Mouse (Mus musculus): Measurements from ENCODE around the gene Lcmt1. TPM values are rescaled to one million over a fixed set of nuclear protein-coding genes. Genes with fewer than 3 reads are reported as not detected.

Lcmt1 gene
- total RNA-seq, 4 experiments from 2014 or later = 19.4 to 24.9 (median 20.9) TPM

DNA sequence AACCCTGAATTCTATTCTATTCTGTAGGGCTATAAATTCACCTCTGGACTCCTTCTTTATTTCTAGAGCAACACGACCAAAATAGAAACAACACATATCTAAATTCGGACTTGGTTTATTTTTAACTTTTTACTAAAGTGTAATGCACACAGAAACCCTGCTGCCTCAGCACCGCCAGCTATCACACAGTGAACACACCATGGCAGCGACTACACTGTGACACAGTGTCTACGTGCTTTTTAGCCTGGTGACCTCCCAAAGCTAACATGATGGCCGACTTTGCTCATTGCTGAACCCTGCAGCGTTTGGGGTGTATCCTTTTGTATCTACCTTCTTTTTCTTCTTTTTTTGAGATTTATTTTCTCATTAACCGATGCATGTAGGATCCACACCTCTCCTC is 83.5 kb downstream of the Lcmt1 start:
- peak; percentile 13 for DNase-seq (ENCODE audit: low spot score)

- no peak for DNase-seq (ENCODE audit: low spot score)
Measured at GRCm38 (mm10) chr7:123455088-123455487, 85.5 kb downstream of the Lcmt1 start.

GRCm38 (mm10) chr7:123458309-123458708 is 88.7 kb downstream of the Lcmt1 start:
- DNase-seq (ENCODE audit: low spot score) = no peak

- DNase-seq (ENCODE audit: low spot score) = no peak
Measured at GRCm38 (mm10) chr7:123459247-123459646, 89.7 kb downstream of the Lcmt1 start.

DNA sequence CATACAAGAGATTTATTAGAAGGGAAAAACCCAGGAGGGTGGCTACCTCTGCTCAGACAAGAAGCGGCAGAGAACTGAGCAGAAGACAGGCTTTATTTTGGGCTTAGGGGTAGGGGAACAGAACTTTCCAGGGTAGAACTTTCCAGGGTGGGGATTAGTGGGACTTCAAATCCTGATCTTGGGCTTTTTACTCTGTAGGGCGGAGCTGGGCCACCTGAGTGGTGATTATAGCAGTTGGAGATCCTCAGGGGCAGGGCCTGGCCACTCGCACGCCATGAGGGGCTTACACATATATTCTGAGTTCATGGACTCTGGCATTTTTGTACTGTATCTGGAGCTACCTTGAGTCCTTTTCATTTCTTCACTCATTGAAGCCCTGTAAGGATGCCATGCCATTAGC is 91.7 kb downstream of the Lcmt1 start:
- no peak for DNase-seq (ENCODE audit: low spot score)

DNA sequence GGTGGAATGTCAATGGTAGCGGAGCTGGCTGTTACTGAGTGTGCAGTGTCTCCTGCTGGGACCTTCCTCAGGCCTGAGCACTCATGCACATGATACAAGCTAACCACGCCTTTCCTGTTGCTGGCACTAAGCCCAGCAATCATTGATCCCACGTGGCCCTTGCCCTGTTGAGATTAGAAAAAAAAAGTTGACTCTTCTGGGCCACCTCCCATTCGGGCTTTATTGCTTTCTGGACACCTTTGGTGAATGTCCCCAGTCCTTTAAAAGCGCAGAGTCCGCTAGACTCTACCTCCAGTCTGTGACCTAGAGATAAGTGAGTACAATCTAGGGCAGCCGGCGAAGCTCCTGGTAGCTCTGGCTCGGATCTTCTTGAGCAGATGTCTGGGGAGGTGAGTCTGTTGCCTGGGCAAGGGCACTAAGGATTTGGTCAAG is 92.5 kb downstream of the Lcmt1 start, which contains the start of gene Aqp8:
Aqp8 (plus strand) TSS at position 222 of the 432 bp plus-strand sequence.
- peak; percentile 61 for DNase-seq (ENCODE audit: low spot score)

GRCm38 (mm10) chr7:123463569-123463968 is 94.0 kb downstream of the Lcmt1 start:
- no peak for DNase-seq (ENCODE audit: low spot score)

DNA sequence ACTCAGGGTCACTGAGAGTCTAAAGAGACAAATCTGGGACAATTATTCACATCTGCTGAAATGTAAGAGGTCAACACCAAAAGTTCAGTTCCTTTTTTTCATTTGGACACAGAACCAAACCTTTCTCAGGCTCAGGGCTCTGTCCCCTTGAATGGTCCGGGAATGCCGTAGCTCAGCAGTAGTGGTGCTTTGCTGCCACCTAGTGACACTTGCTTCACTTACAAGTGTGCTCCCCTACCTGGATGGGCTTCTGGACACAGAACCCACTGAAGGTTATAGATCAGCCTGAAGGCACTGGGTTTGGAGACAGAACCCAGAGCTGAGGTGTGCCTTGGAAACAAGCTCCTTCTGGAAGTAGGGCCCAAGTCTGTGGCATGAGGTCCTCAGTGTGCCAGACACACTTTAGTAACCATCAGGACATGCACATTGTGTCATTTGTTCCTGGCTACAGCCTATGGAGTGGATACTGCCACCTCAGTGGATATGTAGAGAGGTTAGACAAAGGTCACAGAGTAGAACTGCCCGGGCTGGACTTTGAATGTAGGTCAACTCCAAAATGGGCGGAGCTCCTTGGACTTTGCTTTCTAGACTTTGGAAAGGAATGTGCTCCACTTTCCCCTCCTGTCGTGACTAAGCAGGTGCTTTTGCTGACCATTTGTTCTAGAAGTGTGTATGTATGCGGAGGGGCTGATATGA is 96.3 kb downstream of the Lcmt1 start:
- peak; percentile 75 for DNase-seq (ENCODE audit: low spot score)

DNA sequence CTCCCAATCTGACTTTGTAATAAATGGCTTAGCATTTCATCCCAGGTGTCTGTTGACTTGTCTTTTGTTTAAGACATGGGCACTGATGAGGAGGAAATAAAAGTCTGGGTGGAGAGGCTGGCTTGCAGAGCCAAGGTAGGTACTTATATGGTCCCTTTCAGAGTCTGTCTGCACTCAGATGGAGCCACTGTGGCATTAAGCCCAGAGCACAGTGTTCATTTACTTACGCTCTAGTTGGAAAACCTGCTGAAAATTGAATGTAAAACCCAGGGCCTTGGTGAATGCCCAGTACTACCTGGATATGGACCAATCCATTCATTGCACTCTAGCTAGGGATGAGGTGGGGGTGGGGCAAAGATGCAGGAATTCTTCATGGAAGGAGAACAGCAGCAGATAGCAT is 98.4 kb downstream of the Lcmt1 start:
- DNase-seq (ENCODE audit: low spot score) = no peak

Other genes with a start within 250 kb of the Lcmt1 start
- gene Tnrc6a, start 245.9 kb upstream of the Lcmt1 start, total RNA-seq (2022) = 10 to 100 TPM; 27.3 to 36.6 (median 30.5) TPM
- not detected for gene Slc5a11, start 155.0 kb upstream of the Lcmt1 start, total RNA-seq (2022)
- 10 to 100 TPM; 13.5 to 18.1 (median 14.5) TPM for gene Arhgap17, start 131 bp downstream of the Lcmt1 start, total RNA-seq (2022)
- gene Aqp8, start 92.5 kb downstream of the Lcmt1 start, total RNA-seq (2022) = 10 to 100 TPM in 2 of 4 experiments, 1 to 10 TPM in 2; 9.5 to 11.9 (median 10.1) TPM
- gene Zkscan2, start 130.7 kb downstream of the Lcmt1 start, total RNA-seq (2022) = under 1 TPM; 0.32 to 0.87 (median 0.46) TPM